Mouse (Mus musculus) embryonic stem cell, embryonic (primary cell): Measurements from ENCODE around the gene Map2k6.

Experiments
- CTCF ChIA-PET, 4 experiments: fragments of 300-600 bp in 2 of 4; fragments of 350-600 bp in 2 of 4; sonication (Branson Sonifier 250); formaldehyde crosslinking; loops; one replicate each; lab custom pipeline; 2022; ENCODE audit warnings: inconsistent platforms in 2 of 4; lab: Charles Lee
- POLR2A ChIA-PET, 4 experiments: fragments of 300-600 bp in 2 of 4; fragments of 350-600 bp in 2 of 4; sonication (Branson Sonifier 250); formaldehyde crosslinking; loops; one replicate each; lab custom pipeline; 2022; ENCODE audit warnings: antibody characterized with exemption in 4 of 4, inconsistent platforms in 1 of 4; lab: Charles Lee

Map2k6 gene

DNA sequence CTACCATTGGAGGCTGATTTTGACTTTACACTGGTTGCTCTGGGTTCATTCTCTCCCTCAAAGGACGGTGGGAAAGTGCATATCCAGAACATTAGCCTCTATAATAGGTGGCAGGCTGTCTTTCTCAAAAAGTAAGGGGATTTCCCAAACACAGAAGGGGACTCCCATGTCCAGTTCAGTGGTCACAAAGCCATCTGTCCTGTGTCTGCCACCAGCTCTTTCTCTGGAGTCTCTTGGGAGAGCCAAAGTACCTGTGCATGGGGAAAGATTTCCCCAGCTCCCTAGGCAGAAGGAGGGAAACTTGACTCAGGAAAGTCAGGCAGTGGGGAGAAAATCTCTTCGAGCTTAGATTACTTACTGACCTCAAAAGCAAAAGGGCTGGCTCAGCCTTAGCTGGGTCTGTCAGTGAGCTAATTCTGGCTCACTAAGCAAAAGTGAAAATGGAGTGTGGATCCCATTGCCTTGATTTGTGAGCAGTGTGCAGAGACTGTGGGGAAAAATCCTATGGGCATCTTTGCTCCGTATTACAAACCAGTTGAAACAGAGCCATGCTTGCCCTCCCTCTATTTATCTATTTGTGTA, 31.0 kb downstream of the Map2k6 start:
- POLR2A ChIA-PET, result interaction anchor here in 1 of 4 experiments (0.5 to 1.3 kb wide), 2 partner anchors 14 to 33 kb away, joined by 3 to 4 read pairs; no protein-coding TSS in a partner anchor
- CTCF ChIA-PET, result no interaction called here

DNA sequence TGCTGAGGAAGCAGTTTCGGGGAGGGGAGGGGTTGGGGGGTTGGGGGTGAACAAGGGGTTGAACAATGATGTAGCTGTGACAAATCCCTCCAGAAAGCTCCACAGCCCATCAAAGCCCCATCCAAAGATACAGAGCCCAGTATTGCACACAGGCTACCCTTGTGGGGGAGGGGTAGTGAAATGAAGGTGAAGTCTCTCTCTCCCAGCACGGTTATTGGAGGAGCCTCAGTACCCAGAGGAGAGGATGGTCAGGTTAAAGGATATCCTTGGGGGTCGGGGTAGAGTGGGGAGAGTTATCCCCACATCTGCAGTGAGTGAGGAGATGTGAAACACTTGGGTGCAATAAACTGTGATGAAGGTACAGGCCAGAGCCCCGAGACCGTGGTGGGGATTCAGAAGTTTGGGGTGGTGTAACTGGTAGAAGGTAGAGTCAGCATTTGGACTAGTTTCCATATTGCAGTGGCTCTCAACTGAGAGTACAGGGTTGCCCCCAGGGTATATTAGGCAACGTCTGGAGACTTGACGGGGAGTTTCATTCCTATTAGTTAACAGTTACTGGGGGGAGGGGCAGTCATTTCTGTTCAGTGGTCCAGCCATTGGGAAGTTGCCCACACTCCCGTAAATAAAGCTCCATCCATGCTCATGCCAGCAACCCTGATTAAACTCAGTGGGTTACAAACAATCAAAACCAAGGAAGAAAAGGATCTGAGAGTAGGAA, 37.1 kb downstream of the Map2k6 start:
- CTCF ChIA-PET, result interaction anchor here in 1 of 4 experiments (0.7 kb wide), 1 partner anchor 14 kb away, joined by 3 read pairs; no protein-coding TSS in a partner anchor

DNA sequence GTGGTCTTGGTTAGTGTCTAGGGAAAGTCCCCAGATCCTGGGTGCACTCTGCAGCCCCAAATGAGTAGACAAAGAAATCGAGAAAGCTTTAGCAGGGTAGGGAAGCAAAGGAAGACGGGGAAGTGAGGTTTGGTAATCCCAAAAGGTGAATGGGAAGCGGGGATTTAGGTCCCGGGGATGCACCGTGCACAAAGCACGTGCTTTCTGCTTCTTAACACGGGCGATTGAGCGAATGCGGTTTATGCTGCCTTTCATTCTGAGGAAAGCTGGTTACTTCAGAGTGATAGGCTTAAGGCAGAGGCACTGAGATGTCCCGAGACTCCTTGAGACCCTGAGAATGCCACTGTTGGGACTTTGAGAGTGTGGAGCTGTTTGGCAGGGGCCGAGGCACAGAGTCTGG, 38.1 kb downstream of the Map2k6 start:
- CTCF ChIA-PET, result interaction anchor here in 2 of 4 experiments (0.6 kb wide), 3 partner anchors 25 to 54 kb away, joined by 3 read pairs; no protein-coding TSS in a partner anchor
- POLR2A ChIA-PET, result interaction anchor here in 1 of 4 experiments (1.1 kb wide), 1 partner anchor 10 kb away, joined by 3 read pairs; no protein-coding TSS in a partner anchor

More for the DNA sequence above, 37.1 kb downstream of the Map2k6 start:
- POLR2A ChIA-PET, result interaction anchor here in 2 of 4 experiments (0.5 to 0.6 kb wide), 2 partner anchors 74 to 76 kb away, joined by 3 read pairs; no protein-coding TSS in a partner anchor

DNA sequence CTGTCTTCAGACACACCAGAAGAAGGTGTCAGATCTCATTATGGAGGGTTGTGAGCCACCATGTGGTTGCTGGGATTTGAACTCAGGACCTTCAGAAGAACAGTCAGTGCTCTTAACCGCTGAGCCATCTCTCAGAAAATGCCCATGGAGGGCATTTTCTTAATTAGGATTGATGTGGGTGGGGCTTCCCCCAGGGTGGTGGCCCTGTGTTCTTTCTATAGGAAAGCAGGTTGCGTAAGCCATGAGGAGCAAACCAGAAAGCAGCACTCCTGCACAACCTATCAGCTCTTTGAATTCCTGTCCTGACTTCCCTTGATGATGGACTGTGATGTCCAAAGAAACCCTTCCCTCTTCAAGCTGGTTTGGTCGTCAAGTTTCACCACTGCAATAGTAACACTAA, 39.2 kb downstream of the Map2k6 start:
- ChIA-PET CTCF (no interaction called here), POLR2A (no interaction called here)

DNA sequence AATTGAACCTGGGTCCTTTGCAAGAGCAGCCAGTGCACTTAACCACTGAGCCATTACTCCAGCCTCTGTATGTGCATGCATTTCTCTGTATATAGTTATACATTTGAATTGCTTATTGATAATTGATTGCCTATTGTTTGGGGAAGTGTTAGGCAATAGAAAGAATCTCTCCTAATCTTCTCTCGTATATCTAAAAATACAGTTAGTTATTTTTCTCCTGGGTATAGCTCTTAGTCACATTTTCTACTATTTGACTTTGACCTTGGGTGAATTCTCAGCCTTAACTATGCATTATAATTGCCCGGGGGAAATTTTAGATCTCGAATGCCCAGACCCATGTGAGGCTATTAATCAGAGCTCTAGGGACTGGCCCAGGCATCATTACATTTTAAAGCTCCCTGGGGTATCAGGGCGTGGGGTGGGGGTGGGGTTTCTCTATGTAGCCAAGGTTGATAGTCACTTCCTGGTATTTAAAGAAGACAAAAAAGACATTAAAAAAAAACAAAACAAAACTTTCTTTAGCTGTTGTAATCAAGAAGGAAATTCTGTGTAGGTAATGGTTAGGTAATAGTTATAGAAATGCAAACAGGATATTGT, 39.9 kb downstream of the Map2k6 start:
- POLR2A ChIA-PET, result interaction anchor here in 1 of 4 experiments (0.6 to 1.0 kb wide), 4 partner anchors 23 to 449 kb away, joined by 3 to 4 read pairs (median 4); no protein-coding TSS in a partner anchor
- CTCF ChIA-PET, result interaction anchor here in 3 of 4 experiments (0.6 to 1.7 kb wide), 5 partner anchors 9 to 222 kb away, joined by 3 to 11 read pairs (median 3); no protein-coding TSS in a partner anchor

DNA sequence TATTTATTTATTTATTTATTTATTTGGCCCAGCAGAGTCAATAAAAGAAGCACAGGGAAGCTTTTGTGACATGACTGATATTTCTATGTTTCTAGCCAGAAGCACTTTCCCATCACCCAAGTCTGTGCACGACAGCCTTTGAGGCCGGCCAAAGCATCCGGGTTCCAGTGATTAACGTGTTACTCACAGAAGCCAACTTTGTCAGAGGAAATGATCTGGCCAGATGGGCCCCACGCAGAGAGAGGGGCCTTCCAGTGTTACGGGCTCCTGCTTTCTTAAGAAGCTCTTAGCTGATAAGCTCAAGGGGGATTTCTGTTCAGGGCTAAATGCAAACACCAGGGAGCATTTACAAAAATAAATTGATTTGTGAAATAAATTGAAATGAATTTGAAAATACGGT, 40.4 kb downstream of the Map2k6 start:
- CTCF ChIA-PET, result interaction anchor here in 3 of 4 experiments (0.6 to 1.7 kb wide), 4 partner anchors 11 to 223 kb away, joined by 3 to 5 read pairs (median 3); no protein-coding TSS in a partner anchor
- POLR2A ChIA-PET, result interaction anchor here in 1 of 4 experiments (1.0 to 1.1 kb wide), 3 partner anchors 23 to 39 kb away, joined by 3 to 4 read pairs (median 4); no protein-coding TSS in a partner anchor

DNA sequence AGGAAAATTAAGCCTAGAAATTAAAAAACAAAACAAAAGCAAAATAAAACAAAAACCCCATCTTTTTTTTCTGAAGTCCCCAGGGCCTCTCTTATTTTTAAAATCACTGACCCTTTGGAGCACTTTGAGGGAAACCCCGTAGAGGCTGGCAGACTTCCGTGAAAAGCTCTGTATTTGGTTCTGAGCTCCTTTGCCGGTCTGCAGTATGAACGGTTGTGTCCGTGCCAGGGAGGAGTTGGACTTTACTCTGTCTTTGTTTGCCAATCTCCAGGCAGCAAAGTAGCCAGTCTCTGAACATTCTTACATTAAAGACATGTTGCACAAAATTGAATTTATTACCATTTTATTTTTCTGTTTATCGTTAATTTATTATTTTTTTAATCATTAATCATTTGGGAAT, 45.7 kb downstream of the Map2k6 start:
- ChIA-PET CTCF (no interaction called here), POLR2A (interaction anchor here in 2 of 4 experiments (0.7 to 1.3 kb wide), 3 partner anchors 15 to 30 kb away, joined by 3 to 4 read pairs (median 4); no protein-coding TSS in a partner anchor)

DNA sequence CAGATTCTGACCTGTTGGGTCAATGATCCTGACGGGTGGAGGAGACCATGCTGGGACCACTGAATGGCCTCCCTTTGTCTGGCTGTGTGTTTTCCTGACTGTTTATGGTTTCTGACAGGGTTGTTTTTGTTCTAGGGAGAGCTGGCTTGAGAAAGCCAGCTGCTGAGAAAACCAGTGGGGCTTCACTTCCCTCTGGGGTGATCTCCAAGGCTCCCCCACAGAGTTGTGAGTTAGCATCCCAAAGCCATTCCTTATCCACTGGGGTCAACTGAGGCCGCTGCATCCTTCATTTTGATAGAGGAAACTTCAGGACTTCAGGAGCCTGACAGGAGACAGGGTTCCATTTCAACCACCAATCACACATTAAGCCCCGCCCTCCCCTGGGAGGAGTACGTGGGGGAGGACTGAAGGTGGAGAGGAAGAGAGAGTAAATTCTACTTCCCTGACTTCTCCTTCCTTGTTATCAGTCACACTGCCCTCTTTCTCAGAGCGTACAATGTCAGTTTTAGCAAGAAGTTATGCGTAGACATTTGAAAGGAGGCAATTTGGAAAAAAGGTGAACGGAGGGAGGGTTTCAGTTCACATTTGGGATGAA, 49.3 kb downstream of the Map2k6 start:
- CTCF ChIA-PET, result no interaction called here
- POLR2A ChIA-PET, result interaction anchor here in 1 of 4 experiments (0.5 to 0.7 kb wide), 2 partner anchors 14 to 836 kb away, joined by 3 read pairs; no protein-coding TSS in a partner anchor

DNA sequence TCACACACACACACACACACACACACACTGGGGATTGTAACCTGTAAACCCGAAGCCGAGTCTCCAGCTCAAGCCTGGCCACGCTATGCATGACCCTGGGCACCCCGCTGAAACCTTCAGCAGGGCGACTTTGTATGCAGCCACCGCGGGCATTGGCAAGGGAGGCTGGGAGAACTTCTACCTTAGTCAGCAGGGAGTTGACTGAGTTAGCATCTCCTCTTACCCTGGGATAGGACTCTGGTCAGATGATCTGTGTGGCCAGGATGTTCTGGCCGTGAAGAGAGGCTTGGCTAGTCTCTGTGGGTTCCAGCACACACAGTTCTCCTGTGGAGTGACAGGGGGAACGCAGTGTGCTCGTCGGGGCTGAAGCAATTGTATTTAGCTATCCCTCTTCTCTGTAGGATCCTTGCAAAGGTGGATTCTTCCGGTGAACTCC, 49.8 kb downstream of the Map2k6 start:
- ChIA-PET CTCF (no interaction called here), POLR2A (interaction anchor here in 1 of 4 experiments (0.5 to 0.7 kb wide), 2 partner anchors 14 to 837 kb away, joined by 3 read pairs; no protein-coding TSS in a partner anchor)

DNA sequence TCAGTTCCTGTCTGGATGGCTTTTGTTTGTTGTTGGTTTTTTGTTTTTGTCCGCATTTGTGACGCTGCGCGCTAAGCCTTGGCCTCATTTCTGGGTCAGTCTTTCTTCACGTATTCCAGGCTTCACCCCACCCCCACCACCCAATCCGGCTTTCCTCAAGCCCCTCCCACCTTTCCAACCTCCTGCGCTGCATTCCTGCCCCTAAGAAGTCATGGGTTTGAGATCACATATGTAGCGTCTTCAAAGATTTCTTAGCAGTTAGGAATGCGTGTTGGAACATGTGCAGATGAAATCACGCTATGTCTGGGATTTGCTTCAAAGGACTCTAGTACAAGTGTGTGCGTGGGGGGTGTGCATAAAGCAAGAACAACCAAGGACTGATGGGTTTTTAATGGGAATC, 50.3 kb downstream of the Map2k6 start:
- POLR2A ChIA-PET, result interaction anchor here in 1 of 4 experiments (0.7 kb wide), 1 partner anchor 837 kb away, joined by 3 read pairs; no protein-coding TSS in a partner anchor
- CTCF ChIA-PET, result interaction anchor here in 1 of 4 experiments (1.6 kb wide), 1 partner anchor 9 kb away, joined by 5 read pairs; no protein-coding TSS in a partner anchor

DNA sequence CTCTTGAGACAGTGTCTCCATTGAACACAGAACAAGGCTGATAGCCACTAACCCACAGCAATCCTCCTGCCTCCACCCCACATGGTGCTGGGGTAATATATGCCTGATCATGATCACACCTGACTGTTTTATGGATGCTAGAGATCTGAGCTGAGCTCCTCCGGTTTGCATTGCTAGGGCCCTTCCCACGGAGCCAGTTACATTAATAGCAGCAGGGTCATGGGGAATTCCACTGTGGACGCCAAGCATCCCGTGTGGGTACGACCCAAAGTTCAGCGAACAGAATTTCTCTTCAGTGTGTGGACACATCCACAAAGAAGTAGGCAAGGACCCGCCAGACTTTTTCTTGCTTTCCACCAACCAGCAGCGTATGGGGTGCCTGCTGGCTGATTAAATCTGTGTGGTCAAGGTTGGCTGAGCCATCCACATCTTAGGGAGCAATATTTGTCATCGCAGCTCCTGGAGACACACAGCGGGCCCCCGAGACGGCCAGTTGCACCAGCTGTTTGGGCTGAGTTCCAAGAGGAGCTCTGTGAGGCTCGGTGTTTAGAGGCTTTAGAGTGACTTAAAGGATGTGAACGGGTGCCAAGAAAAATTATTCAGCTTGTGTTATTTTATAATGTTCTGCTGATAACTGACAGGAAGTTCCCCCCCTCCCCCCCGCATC, 51.3 kb downstream of the Map2k6 start:
- CTCF ChIA-PET, result interaction anchor here in 2 of 4 experiments (0.6 to 1.6 kb wide), 2 partner anchors 10 to 14 kb away, joined by 3 to 5 read pairs; no protein-coding TSS in a partner anchor
- POLR2A ChIA-PET, result no interaction called here

DNA sequence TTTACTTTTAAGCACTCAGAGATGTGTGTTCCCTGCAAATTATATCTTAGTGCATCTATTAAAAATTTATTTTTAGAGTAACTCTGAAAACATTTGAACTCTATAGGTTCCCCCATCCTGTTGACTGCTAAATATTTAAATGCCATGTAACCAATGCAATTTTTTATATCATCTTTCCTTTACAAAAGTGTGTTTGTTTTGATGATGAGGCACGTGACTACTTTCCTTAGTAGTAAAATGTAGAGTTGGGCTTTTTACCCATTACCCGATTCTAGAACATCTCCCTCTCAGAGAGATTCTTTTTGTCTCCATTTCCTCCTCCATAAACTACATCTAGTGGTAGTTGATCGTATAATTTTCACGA, 51.8 kb downstream of the Map2k6 start:
- ChIA-PET POLR2A (no interaction called here), CTCF (interaction anchor here in 1 of 4 experiments (1.6 kb wide), 1 partner anchor 11 kb away, joined by 5 read pairs; no protein-coding TSS in a partner anchor)

DNA sequence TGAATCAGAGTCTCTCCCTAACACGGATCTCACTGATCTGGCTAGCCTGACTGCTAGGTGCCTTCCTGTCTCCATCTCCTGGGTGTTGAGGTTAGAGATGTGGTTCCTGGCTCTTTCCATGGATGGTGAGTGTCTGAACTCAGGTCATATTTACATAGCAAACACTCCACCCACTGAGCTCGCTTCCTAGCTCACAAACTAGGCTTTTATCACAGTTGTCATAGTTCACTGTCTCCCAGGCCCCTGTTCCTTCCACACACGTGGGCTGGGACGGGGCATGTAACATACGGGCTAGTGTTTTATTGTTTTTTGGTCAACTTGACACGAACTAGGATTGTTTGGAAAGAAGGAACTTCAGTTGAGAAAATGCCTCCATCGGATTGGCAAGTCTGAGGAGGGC, 52.7 kb downstream of the Map2k6 start:
- ChIA-PET POLR2A (no interaction called here), CTCF (no interaction called here)

DNA sequence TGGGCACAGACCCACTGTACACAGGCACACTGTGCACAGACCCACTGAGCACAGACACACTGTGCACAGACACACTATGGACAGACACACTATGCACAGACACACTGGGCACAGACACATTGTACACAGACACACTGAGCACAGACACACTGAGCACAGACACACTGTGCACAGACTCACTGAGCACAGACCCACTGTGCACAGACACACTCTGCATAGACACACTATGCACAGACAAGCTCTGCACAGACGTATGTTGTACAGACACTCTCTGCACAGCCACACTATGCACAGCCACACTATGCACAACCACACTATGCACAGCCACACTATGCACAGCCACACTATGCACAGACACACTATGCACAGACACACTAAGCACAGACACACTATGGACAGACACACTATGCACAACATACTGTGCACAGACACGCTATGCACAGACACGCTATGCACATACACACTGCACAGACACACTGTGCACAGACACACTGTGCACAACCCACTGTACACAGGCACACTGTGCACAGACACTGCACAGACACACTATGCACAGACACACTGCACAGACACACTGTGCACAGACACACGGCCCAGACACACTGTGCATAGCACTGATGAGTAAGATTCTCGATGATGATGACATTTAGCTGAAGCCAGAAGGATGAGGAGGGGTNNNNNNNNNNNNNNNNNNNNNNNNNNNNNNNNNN, 54.7 kb downstream of the Map2k6 start:
- POLR2A ChIA-PET, result interaction anchor here in 1 of 4 experiments (1.3 kb wide), 1 partner anchor 12 kb away, joined by 3 read pairs; no protein-coding TSS in a partner anchor
- CTCF ChIA-PET, result no interaction called here

DNA sequence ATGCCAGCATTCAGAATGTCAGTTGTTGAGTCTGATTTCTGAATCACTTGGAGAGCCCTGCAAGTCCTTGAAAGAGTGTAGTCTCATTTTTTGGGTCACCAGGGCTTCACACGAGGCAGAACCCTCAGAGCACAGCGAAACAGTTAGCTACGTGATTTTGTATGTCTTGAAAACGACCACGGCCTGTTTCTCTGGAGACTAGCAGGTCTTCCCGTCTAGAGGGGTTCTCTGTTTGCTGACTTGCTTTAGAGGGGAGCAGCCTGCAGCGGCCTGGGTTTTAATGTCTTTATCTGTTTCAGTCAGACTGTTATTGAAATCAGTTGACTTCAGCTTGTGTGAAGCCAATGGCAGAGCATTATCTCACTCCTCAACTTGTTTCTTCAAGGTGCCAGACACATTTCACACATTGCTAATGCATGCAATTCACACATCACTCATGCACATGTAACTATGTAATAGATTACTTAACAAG, 58.6 kb downstream of the Map2k6 start:
- ChIA-PET POLR2A (interaction anchor here in 2 of 4 experiments (0.6 to 0.8 kb wide), 3 partner anchors 86 to 922 kb away, joined by 3 to 5 read pairs (median 3); no protein-coding TSS in a partner anchor), CTCF (interaction anchor here in 2 of 4 experiments (1.4 kb wide), 2 partner anchors 48 to 90 kb away, joined by 3 to 4 read pairs; no protein-coding TSS in a partner anchor)

DNA sequence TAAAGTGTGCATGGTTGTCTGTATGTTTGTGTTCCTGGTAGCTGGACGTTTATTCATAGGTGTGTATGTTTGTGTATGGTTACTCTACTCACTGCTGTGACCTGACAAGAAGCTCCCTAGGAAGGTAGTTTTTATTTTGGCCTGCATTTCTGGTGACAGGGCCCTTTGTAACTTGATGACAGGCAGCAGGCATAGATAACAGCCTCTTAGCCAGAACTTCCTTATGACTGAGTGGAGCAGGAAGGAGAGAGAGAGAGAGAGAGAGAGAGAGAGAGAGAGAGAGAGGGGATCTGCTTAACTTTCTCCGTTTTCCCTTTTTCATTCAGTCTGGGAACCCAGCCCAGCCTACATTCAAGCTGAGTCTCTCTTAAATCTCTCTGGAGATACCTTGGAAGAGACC, 61.6 kb downstream of the Map2k6 start:
- CTCF ChIA-PET, result no interaction called here
- POLR2A ChIA-PET, result interaction anchor here in 1 of 4 experiments (0.7 kb wide), 1 partner anchor 82 kb away, joined by 4 read pairs; no protein-coding TSS in a partner anchor
